15 mouse cellular contexts compared by ENCODE assay signal in the genomic region with DNA sequence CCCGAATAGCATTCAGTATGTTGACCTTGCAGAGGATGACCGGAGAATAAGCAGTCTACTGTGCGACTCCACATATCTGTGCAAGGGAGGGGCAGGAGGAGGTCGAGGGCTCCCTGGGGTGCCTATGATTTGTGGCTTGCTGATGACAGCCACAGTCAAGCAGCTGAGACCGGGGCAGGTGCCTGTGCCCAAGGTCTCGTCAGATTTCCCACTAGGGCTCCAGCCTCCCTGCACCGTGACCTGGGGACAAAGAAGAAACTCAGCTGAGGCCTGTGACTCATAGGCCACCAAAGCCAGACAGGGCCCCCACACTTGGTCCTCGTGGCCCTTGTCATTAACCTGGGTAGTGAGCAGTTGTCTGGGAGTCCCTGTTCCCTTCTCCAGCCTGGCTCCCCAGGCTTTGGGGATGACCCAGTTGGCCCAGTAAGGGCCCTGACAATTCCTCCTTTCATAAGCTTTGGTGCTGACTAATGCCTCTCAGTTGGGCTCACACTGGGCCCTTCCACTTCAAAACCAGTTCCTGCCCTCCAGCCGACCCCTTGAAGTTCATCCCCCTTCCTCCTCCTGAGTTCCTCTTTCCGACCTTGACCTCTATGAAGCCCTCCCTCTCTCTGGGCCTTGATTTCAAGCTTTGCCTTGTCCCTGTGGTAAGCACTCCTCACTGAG. TPM values are rescaled to one million over a fixed set of nuclear protein-coding genes. Genes with fewer than 3 reads are reported as not detected.
DNase-seq lines count a peak whose midpoint lies in the region; ATAC-seq and TF ChIP-seq lines count a peak whose summit lies in the region.
"Had no signal": no experiment of that assay in that cellular context is flagged by ENCODE, and none has a peak within 500 bp of the region (broad histone marks: within the 10 kb centered on the region; RNA-seq: fewer than 3 reads in every experiment).

No protein-coding gene starts in this region.

- H3K27me3 ChIP-seq in heart, adult 2 months (ENCODE audit: control insufficient read depth, insufficient read depth, low read length) = no peaks in the 10 kb centered on the region
- H3K27me3 ChIP-seq in limb, embryonic 10.5 days (ENCODE audit: low read depth, poor library complexity, severe bottlenecking) = peaks cover 18% of the 10 kb centered on the region; the same call in 1 of the 2 replicates
- H3K27me3 ChIP-seq in forebrain, embryonic 16.5 days (replicated peaks; ENCODE audit: control insufficient read depth, insufficient read depth, low read length) = no peaks in the 10 kb centered on the region
- H3K27me3 ChIP-seq in midbrain, embryonic 15.5 days (replicated peaks) = no peaks in the 10 kb centered on the region

- no peaks in the 10 kb centered on the region for H3K36me3 ChIP-seq in heart, adult 2 months (ENCODE audit: control insufficient read depth, insufficient read depth, low read length)
- H3K36me3 ChIP-seq in limb, embryonic 10.5 days = no peaks in the 10 kb centered on the region
- H3K36me3 ChIP-seq in forebrain, embryonic 16.5 days (ENCODE audit: control insufficient read depth, insufficient read depth) = no peaks in the 10 kb centered on the region
- no peaks in the 10 kb centered on the region for H3K36me3 ChIP-seq in midbrain, embryonic 15.5 days (replicated peaks)

- H3K4me1 ChIP-seq in heart, adult 2 months (ENCODE audit: control insufficient read depth, insufficient read depth, low read length) = peaks cover 40% of the 10 kb centered on the region
- peaks cover 39% of the 10 kb centered on the region for H3K4me1 ChIP-seq in limb, embryonic 10.5 days
- H3K4me1 ChIP-seq in forebrain, embryonic 16.5 days (replicated peaks; ENCODE audit: control insufficient read depth, insufficient read depth, low read length) = 0 out of 2 replicates have a peak, but pooled peaks cover 2% of the 10 kb centered on the region
- no peaks in the 10 kb centered on the region for H3K4me1 ChIP-seq in midbrain, embryonic 15.5 days

- no peak overlapping the region for H3K9ac ChIP-seq in heart, adult 2 months (ENCODE audit: low read depth, low read length)
- no peak overlapping the region for H3K9ac ChIP-seq in forebrain, embryonic 16.5 days (replicated peaks; ENCODE audit: low read depth, low read length)
- no peak overlapping the region for H3K9ac ChIP-seq in midbrain, embryonic 15.5 days
- H3K9ac ChIP-seq: hindbrain, embryonic 14.5 days had no signal

- ATAC-seq in forebrain, embryonic 16.5 days = no peak
- ATAC-seq in midbrain, embryonic 15.5 days (replicated peaks) = no peak

- no peak overlapping the region for H3K4me2 ChIP-seq in forebrain, embryonic 16.5 days (ENCODE audit: low read length)
- H3K4me2 ChIP-seq in midbrain, embryonic 15.5 days = no peak overlapping the region
- H3K4me2 ChIP-seq: hindbrain, embryonic 14.5 days had no signal

- DNase-seq in heart, adult 2 months = peak; percentile 43
- DNase-seq in heart, postnatal 36 days = no peak
- DNase-seq in Muller cell, postnatal 12 days (ENCODE audit: inconsistent ontology term) = peak; percentile 99
- peak; percentile 44 to 50 for DNase-seq in heart, adult 9 months (ENCODE audit: low spot score in 2 of 2)
- no peak for DNase-seq in limb, embryonic 10.5 days (ENCODE audit: low spot score)
- DNase-seq in yolk sac, embryonic 10.5 days (ENCODE audit: low spot score) = no peak
- DNase-seq: cerebellum, postnatal 25 days; kidney, adult 9 months; lung, postnatal 36 days; thymus, postnatal 36 days had no signal

- TF ChIP-seq EP300 in heart, adult 2 months (IDR thresholded peaks at IDR 0.05; ENCODE audit: insufficient read depth, low read depth, low read length) = 0 out of 2 replicates have a peak, but pooled peaks have one; percentile 14

- no peaks in the 10 kb centered on the region for H3K9me3 ChIP-seq in limb, embryonic 10.5 days (replicated peaks)
- H3K9me3 ChIP-seq in forebrain, embryonic 16.5 days (ENCODE audit: control insufficient read depth, low read length) = no peaks in the 10 kb centered on the region
- no peaks in the 10 kb centered on the region for H3K9me3 ChIP-seq in midbrain, embryonic 15.5 days

- peak overlapping the region; percentile 71 for H3K27ac ChIP-seq in heart, adult 2 months
- peak overlapping the region; percentile 7; the same call in 1 of the 2 replicates for H3K27ac ChIP-seq in limb, embryonic 10.5 days
- H3K27ac ChIP-seq in forebrain, embryonic 16.5 days (ENCODE audit: low read length) = no peak overlapping the region
- H3K27ac ChIP-seq in midbrain, embryonic 15.5 days = no peak overlapping the region
- H3K27ac ChIP-seq: hindbrain, embryonic 14.5 days had no signal

- no peak for TF ChIP-seq CTCF in heart, adult 2 months (IDR thresholded peaks at IDR 0.05)

- H3K79me2 ChIP-seq in heart, adult 2 months (replicated peaks; ENCODE audit: control insufficient read depth, insufficient read depth, low read length) = no peaks in the 10 kb centered on the region

- intact Hi-C loops in heart, adult 2 months (cut with DNase I) = no loop called here
- intact Hi-C loops in heart, postnatal 36 days (cut with DNase I) = no loop called here

- TF ChIP-seq POLR2A in heart, adult 2 months (IDR thresholded peaks at IDR 0.05; ENCODE audit: insufficient read depth, low read depth, low read length) = no peak

- 40% methylated on average over 10 of the region's 10 CpGs for WGBS in heart, adult 2 months
- 84% methylated on average over 10 of the region's 10 CpGs for WGBS in limb, embryonic 10.5 days
- WGBS in forebrain, embryonic 16.5 days = 86% methylated on average over 10 of the region's 10 CpGs
- 74% methylated on average over 10 of the region's 10 CpGs for WGBS in midbrain, embryonic 15.5 days

- H3K4me3 ChIP-seq in heart, adult 2 months = no peak overlapping the region
- no peak overlapping the region for H3K4me3 ChIP-seq in limb, embryonic 10.5 days
- H3K4me3 ChIP-seq in forebrain, embryonic 16.5 days (replicated peaks; ENCODE audit: low read length) = no peak overlapping the region
- no peak overlapping the region for H3K4me3 ChIP-seq in midbrain, embryonic 15.5 days
- H3K4me3 ChIP-seq: erythroblast, embryonic 14.5 days had no signal

RNA-seq across cellular contexts. Expression of a gene that starts 39.4 kb away (rescaled TPM):
- under 1 TPM; 0.21 to 0.36 TPM for total RNA-seq in heart, adult 2 months (2021)
- polyA plus RNA-seq in heart, adult 2 months (2012; rRNA removed) = 1.5 TPM in 2 replicates
- total RNA-seq in heart, postnatal 36 days (2021) = under 1 TPM; 0.16 to 0.50 TPM
- polyA plus RNA-seq in limb, embryonic 10.5 days (2016; fragmentation: Nextera tagmentation; extraction: Ambion mirVana) = 0.05 and 0.06 TPM in 2 replicates
- 0.05 TPM in 1 of 2 replicates, not detected in the other for polyA plus RNA-seq in forebrain, embryonic 16.5 days (2015; fragmentation: Nextera tagmentation; extraction: Ambion mirVana)
- polyA plus RNA-seq in midbrain, embryonic 15.5 days (2015; fragmentation: Nextera tagmentation; extraction: Ambion mirVana) = 0.05 TPM in 1 of 2 replicates, not detected in the other
- total RNA-seq: liver, adult 2 months had no signal
- polyA plus RNA-seq: erythroblast, embryonic 14.5 days; hindbrain, embryonic 14.5 days had no signal

Comparison
In these comparisons a context has a peak if more than half of its experiments do, and no peak if none do; other contexts are left out.
1. DNase-seq: peak in heart, adult 2 months (2 of 2), Muller cell, postnatal 12 days (single experiment) and heart, adult 9 months (2 of 2); none in heart, postnatal 36 days (0 of 2), limb, embryonic 10.5 days (single experiment) and yolk sac, embryonic 10.5 days (single experiment).
2. H3K27ac ChIP-seq: peak in heart, adult 2 months (single experiment) and limb, embryonic 10.5 days (single experiment); none in forebrain, embryonic 16.5 days (single experiment) and midbrain, embryonic 15.5 days (single experiment).